Mouse (Mus musculus) limb, embryonic 14.5 days (tissue): Measurements from ENCODE around the gene Olfr1414. TPM values are rescaled to one million over a fixed set of nuclear protein-coding genes. Genes with fewer than 3 reads are reported as not detected.
A peak's percentile ranks its signal among the peaks of the same experiment; 100 is the strongest.

ENCODE experiments used
- ATAC-seq: fragments of 200-750 bp; cut with Nextera tagmentation; 2 replicates; pipeline ENCODE4 v1.8.0; 2017; ENCODE audit warnings: low read depth, moderate number of reproducible peaks, moderate TSS enrichment; ENCODE audit not compliant: low FRiP score
- DNase-seq: peaks from one replicate; pipeline ENCODE4 v3.0.0-alpha.2; 2015; ENCODE audit warnings: low spot score
- H3K27ac ChIP-seq: fragments of 300-500 bp; sonication (generic); replicated peaks from 2 replicates; pipeline ENCODE4 v1.5.1; 2014; ENCODE audit warnings: low read depth, mild to moderate bottlenecking, low read length, moderate library complexity, mixed read lengths
- H3K27me3 ChIP-seq: fragments of 300-500 bp; sonication (generic); 2 replicates; pipeline ENCODE4 v1.6.1; 2014; ENCODE audit warnings: low read length, mixed read lengths; ENCODE audit not compliant: control insufficient read depth, insufficient read depth
- H3K36me3 ChIP-seq: fragments of 300-500 bp; sonication (generic); 2 replicates; pipeline ENCODE4 v1.6.1; 2014; ENCODE audit warnings: mild to moderate bottlenecking, low read length, moderate library complexity, mixed read lengths; ENCODE audit not compliant: control insufficient read depth, insufficient read depth
- H3K4me1 ChIP-seq: fragments of 300-500 bp; sonication (generic); 2 replicates; pipeline ENCODE4 v1.6.1; 2014; ENCODE audit warnings: antibody characterized with exemption, low read length, mixed read lengths; ENCODE audit not compliant: control insufficient read depth, insufficient read depth
- H3K4me2 ChIP-seq: fragments of 300-500 bp; sonication (generic); replicated peaks from 2 replicates; pipeline ENCODE4 v1.6.1; 2014; ENCODE audit warnings: low read depth, mild to moderate bottlenecking, low read length, moderate library complexity; ENCODE audit not compliant: severe bottlenecking
- H3K4me3 ChIP-seq: fragments of 300-500 bp; sonication (generic); replicated peaks from 2 replicates; pipeline ENCODE4 v1.5.1; 2014; ENCODE audit warnings: low read length
- H3K9ac ChIP-seq: fragments of 300-500 bp; sonication (generic); 2 replicates; pipeline ENCODE4 v1.6.1; 2014; ENCODE audit warnings: mild to moderate bottlenecking, low read depth, low read length, moderate library complexity; ENCODE audit not compliant: severe bottlenecking
- H3K9me3 ChIP-seq: fragments of 300-500 bp; sonication (generic); 2 replicates; pipeline ENCODE4 v1.6.1; 2016; ENCODE audit warnings: low read length; ENCODE audit not compliant: control insufficient read depth
- POLR2A ChIP-seq: fragments of 200-500 bp; IDR thresholded peaks from 2 replicates; pipeline ENCODE4 v1.8.0; 2012; ENCODE audit warnings: inconsistent platforms, mild to moderate bottlenecking, moderate library complexity, borderline replicate concordance; ENCODE audit not compliant: insufficient read depth, insufficient read length; ENCODE audit errors: extremely low read depth
- WGBS: fragments of 180-500 bp; shearing (Covaris S2); extraction: QIAGEN DNeasy Blood & Tissue Kit; methylation state at CpG from one replicate; pipeline ENCODE4 v1.1.7; 2014; 5-methylcytosine and 5-hydroxymethylcytosine counted together
- polyA plus RNA-seq, 2 experiments: library from polyadenylated mRNA; depleted of rRNA in 1 of 2; stranded (reverse) in 1 of 2; unstranded in 1 of 2; fragments of >200 nt; fragmentation: Nextera tagmentation in 1 of 2; extraction: Ambion mirVana in 1 of 2; gene quantifications; 2 replicates each; pipeline versions ENCODE4 v1.2.1 to v1.2.3; 2012 to 2014

Olfr1414 gene
- polyA plus RNA-seq (2012; rRNA removed) (not detected in 2 replicates), polyA plus RNA-seq (2014; fragmentation: Nextera tagmentation; extraction: Ambion mirVana) (not detected in 2 replicates)

DNA sequence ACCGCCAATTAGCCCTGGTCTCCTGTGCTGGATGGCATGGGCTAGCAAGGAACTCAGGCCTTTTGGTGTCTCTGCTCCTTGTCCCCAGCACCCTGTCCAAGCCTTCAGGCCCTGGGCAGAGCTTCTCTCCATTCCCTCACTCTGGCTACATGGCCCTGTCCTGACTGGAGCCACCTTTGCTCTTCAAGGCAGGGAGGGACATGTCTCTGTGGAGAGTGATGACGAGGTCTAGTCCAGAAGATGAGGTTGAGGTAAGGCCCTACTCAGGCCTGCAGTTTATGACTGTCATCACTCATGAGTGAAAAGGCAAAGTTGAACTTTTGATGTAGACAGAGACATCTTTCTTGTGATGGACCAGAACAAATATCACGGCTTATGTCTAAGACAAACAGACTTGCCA lies at the start of gene Olfr1414:
Olfr1414 (minus strand) TSS at position 101 of the 400 bp plus-strand sequence.
- Histone ChIP-seq H3K9me3 (no peaks in the 10 kb centered on the region), H3K4me2 (no peak within 1 kb of the TSS), H3K36me3 (no peaks in the 10 kb centered on the region), H3K27ac (no peak within 1 kb of the TSS), H3K27me3 (no peaks in the 10 kb centered on the region), H3K4me3 (no peak within 1 kb of the TSS), H3K9ac (no peak within 1 kb of the TSS), H3K4me1 (no peaks in the 10 kb centered on the region)
- WGBS = 67% methylated on average over 3 of the region's 3 CpGs
- DNase-seq (no peak), ATAC-seq (no peak)
- TF ChIP-seq POLR2A = no peak

DNA sequence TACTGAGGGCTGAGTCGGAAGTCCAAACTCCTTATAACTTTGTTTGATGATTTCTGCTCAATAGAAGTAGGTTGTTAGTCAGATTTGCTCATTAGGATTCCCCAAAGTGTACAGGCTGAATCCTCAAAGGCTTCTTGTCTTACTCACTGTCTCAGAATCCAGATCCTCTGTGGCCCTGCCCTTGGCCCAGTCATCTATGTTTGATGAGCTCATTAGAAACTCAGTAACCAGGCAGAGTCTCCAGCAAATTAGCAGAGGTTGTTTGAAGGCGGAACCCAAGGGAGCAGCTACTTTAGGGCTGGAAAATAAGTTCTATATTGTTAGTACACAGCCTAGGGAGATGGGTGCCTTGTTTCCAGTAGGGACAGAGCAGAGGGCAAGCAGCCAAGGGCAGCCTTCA lies 27.5 kb upstream of the Olfr1414 start:
- H3K4me3 ChIP-seq = no peak overlapping the region
- H3K27ac ChIP-seq = no peak overlapping the region
- 74% methylated on average over 2 of the region's 2 CpGs for WGBS
- no peak for TF ChIP-seq POLR2A
- ATAC-seq = no peak
- H3K4me2 ChIP-seq = no peak overlapping the region
- H3K4me1 ChIP-seq = no peaks in the 10 kb centered on the region
- DNase-seq = no peak
- H3K9ac ChIP-seq = no peak overlapping the region
- H3K9me3 ChIP-seq = no peaks in the 10 kb centered on the region
- H3K36me3 ChIP-seq = no peaks in the 10 kb centered on the region
- no peaks in the 10 kb centered on the region for H3K27me3 ChIP-seq

- no peak for TF ChIP-seq POLR2A
- H3K4me3 ChIP-seq = no peak overlapping the region
- H3K27me3 ChIP-seq = no peaks in the 10 kb centered on the region
- 46% methylated on average over 2 of the region's 2 CpGs for WGBS
- ATAC-seq = no peak
- H3K4me2 ChIP-seq = no peak overlapping the region
- H3K27ac ChIP-seq = no peak overlapping the region
- no peak overlapping the region for H3K9ac ChIP-seq
- DNase-seq = no peak
- H3K4me1 ChIP-seq = no peaks in the 10 kb centered on the region
- H3K9me3 ChIP-seq = no peaks in the 10 kb centered on the region
- no peaks in the 10 kb centered on the region for H3K36me3 ChIP-seq
These were observed 20.6 kb upstream of the Olfr1414 start for GRCm38 (mm10) chr1:92539071-92539470.

DNA sequence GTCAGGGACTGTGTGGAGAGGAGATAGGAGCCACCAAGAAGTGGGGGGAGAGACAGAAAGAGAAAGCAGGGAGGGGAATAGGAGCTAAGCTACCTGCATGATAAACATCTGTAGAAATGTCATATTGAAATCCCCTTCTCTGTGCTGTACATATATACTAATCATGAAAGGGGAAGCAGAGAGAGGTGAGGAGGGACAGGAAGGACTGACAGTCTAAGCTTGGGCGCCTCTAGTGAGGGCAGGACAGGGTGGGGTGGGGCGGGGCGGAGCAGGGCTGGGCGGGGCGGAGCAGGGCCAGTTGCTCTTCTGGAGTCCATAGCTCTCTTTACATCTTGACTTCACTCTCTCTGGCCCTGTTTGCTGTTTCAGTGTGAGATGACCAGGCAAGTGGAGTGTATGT lies 18.5 kb upstream of the Olfr1414 start:
- DNase-seq = no peak
- H3K9ac ChIP-seq = no peak overlapping the region
- no peaks in the 10 kb centered on the region for H3K4me1 ChIP-seq
- ATAC-seq = no peak
- H3K36me3 ChIP-seq = no peaks in the 10 kb centered on the region
- WGBS = 44% methylated on average over 5 of the region's 5 CpGs
- no peaks in the 10 kb centered on the region for H3K9me3 ChIP-seq
- H3K27me3 ChIP-seq = no peaks in the 10 kb centered on the region
- H3K4me2 ChIP-seq = no peak overlapping the region
- no peak overlapping the region for H3K4me3 ChIP-seq
- no peak for TF ChIP-seq POLR2A
- H3K27ac ChIP-seq = no peak overlapping the region

DNA sequence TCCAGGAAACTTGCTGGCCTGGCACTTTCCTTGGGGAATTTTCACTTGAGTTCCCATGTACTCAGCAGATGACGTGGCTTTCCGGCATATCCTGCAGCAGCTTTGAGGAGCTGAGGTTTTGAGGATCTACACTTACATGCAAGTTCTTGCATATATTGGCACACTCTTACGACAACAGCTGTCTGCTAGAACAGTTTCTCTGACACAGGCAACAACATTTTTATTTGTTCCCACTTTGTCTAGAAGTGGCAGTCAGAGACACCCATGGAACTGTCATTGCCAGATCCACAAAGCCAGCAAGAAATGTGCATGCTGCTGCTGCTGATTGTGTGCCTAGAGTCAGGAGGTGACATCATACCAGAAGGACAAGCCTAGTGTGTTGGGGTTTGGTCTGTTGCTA lies 5.3 kb upstream of the Olfr1414 start:
- no peaks in the 10 kb centered on the region for H3K27me3 ChIP-seq
- no peak overlapping the region for H3K4me3 ChIP-seq
- no peaks in the 10 kb centered on the region for H3K4me1 ChIP-seq
- DNase-seq (no peak), ATAC-seq (no peak)
- H3K9me3 ChIP-seq = no peaks in the 10 kb centered on the region
- H3K9ac ChIP-seq = no peak overlapping the region
- H3K36me3 ChIP-seq = no peaks in the 10 kb centered on the region
- TF ChIP-seq POLR2A = no peak
- 79% methylated on average over 3 of the region's 3 CpGs for WGBS
- no peak overlapping the region for H3K27ac ChIP-seq
- no peak overlapping the region for H3K4me2 ChIP-seq

- no peak overlapping the region for H3K9ac ChIP-seq
- no peaks in the 10 kb centered on the region for H3K4me1 ChIP-seq
- no peaks in the 10 kb centered on the region for H3K36me3 ChIP-seq
- peak; percentile 60 for DNase-seq
- WGBS = 16% methylated on average over 10 of the region's 10 CpGs
- H3K4me2 ChIP-seq = no peak overlapping the region
- no peaks in the 10 kb centered on the region for H3K9me3 ChIP-seq
- no peak overlapping the region for H3K27ac ChIP-seq
- H3K27me3 ChIP-seq = no peaks in the 10 kb centered on the region
- no peak for TF ChIP-seq POLR2A
- no peak for ATAC-seq
- H3K4me3 ChIP-seq = no peak overlapping the region
These were observed 2.9 kb upstream of the Olfr1414 start for GRCm38 (mm10) chr1:92521376-92521775.
